Mouse (Mus musculus) lung, embryonic 15.5 days (tissue): ENCODE measurements around the gene Ppp2r5c. TPM values are rescaled to one million over a fixed set of nuclear protein-coding genes. Genes with fewer than 3 reads are reported as not detected.

Source experiments
- ATAC-seq: fragments of 200-750 bp; cut with Nextera tagmentation; 2 replicates; pipeline ENCODE4 v1.8.0; 2017; ENCODE audit warnings: moderate number of reproducible peaks, borderline replicate concordance; ENCODE audit not compliant: low FRiP score, low TSS enrichment; ENCODE audit errors: extremely low read depth
- H3K27ac ChIP-seq: fragments of 300-500 bp; sonication (generic); 2 replicates; pipeline ENCODE4 v1.5.1; 2015; ENCODE audit warnings: moderate library complexity, mild to moderate bottlenecking, inconsistent platforms
- H3K27me3 ChIP-seq: fragments of 300-500 bp; sonication (generic); 2 replicates; pipeline ENCODE4 v1.6.1; 2015; ENCODE audit warnings: inconsistent platforms
- H3K36me3 ChIP-seq: fragments of 300-500 bp; sonication (generic); 2 replicates; pipeline ENCODE4 v1.6.1; 2015; ENCODE audit warnings: inconsistent platforms
- H3K4me1 ChIP-seq: fragments of 300-500 bp; sonication (generic); 2 replicates; pipeline ENCODE4 v1.6.1; 2015; ENCODE audit warnings: inconsistent platforms
- H3K4me2 ChIP-seq: fragments of 300-500 bp; sonication (generic); 2 replicates; pipeline ENCODE4 v1.6.1; 2015; ENCODE audit warnings: inconsistent platforms, mild to moderate bottlenecking, moderate library complexity
- H3K4me3 ChIP-seq: fragments of 300-500 bp; sonication (generic); 2 replicates; pipeline ENCODE4 v1.5.1; 2015; ENCODE audit warnings: mild to moderate bottlenecking, inconsistent platforms
- H3K9ac ChIP-seq: fragments of 300-500 bp; sonication (generic); 2 replicates; pipeline ENCODE4 v1.6.1; 2015; ENCODE audit warnings: inconsistent platforms
- H3K9me3 ChIP-seq: fragments of 300-500 bp; sonication (generic); 2 replicates; pipeline ENCODE4 v1.6.1; 2016; ENCODE audit warnings: inconsistent platforms
- WGBS: fragments of 180-500 bp; shearing (Covaris S2); methylation state at CpG from one replicate; pipeline ENCODE4 v1.1.7; 2015; 5-methylcytosine and 5-hydroxymethylcytosine counted together
- polyA plus RNA-seq: library from polyadenylated mRNA; unstranded; fragments of >200 nt; fragmentation: Nextera tagmentation; extraction: Ambion mirVana; gene quantifications from 2 replicates; pipeline ENCODE4 v1.2.1, GENCODE M21; 2015

Gene Ppp2r5c
- polyA plus RNA-seq, 1 experiment from 2014 or later = 171 TPM

- WGBS = 76% methylated on average over 5 of the region's 5 CpGs
- no peak overlapping the region for H3K4me2 ChIP-seq
- H3K4me1 ChIP-seq = no peaks in the 10 kb centered on the region
These were observed 22.8 kb upstream of the Ppp2r5c start for GRCm38 (mm10) chr12:110424008-110424704.

GRCm38 (mm10) chr12:110426417-110427010, 20.4 kb upstream of the Ppp2r5c start:
- peak; percentile 29; the same call in 1 of the 2 replicates for ATAC-seq
- Histone ChIP-seq H3K4me3 (no peak overlapping the region), H3K9ac (no peak overlapping the region), H3K4me2 (no peak overlapping the region), H3K36me3 (no peaks in the 10 kb centered on the region), H3K27me3 (no peaks in the 10 kb centered on the region), H3K27ac (no peak overlapping the region), H3K4me1 (no peaks in the 10 kb centered on the region), H3K9me3 (no peaks in the 10 kb centered on the region)
- WGBS = 56% methylated on average over 13 of the region's 13 CpGs

More at GRCm38 (mm10) chr12:110424008-110424704, 22.8 kb upstream of the Ppp2r5c start:
- Histone ChIP-seq H3K9ac (no peak overlapping the region), H3K9me3 (no peaks in the 10 kb centered on the region), H3K27ac (no peak overlapping the region), H3K27me3 (no peaks in the 10 kb centered on the region), H3K36me3 (no peaks in the 10 kb centered on the region), H3K4me3 (no peak overlapping the region)
- no peak for ATAC-seq

GRCm38 (mm10) chr12:110429340-110429973, 17.5 kb upstream of the Ppp2r5c start:
- Histone ChIP-seq H3K9me3 (no peaks in the 10 kb centered on the region), H3K27me3 (no peaks in the 10 kb centered on the region), H3K27ac (no peak overlapping the region), H3K4me3 (no peak overlapping the region), H3K4me2 (no peak overlapping the region), H3K4me1 (no peaks in the 10 kb centered on the region), H3K36me3 (no peaks in the 10 kb centered on the region), H3K9ac (no peak overlapping the region)
- 59% methylated on average over 12 of the region's 12 CpGs for WGBS
- no peak for ATAC-seq

GRCm38 (mm10) chr12:110429990-110430389, 16.9 kb upstream of the Ppp2r5c start:
- H3K36me3 ChIP-seq = no peaks in the 10 kb centered on the region
- ATAC-seq = no peak
- H3K9me3 ChIP-seq = no peaks in the 10 kb centered on the region
- WGBS = 73% methylated on average over 10 of the region's 10 CpGs
- no peak overlapping the region for H3K4me3 ChIP-seq
- H3K4me2 ChIP-seq = no peak overlapping the region
- H3K27ac ChIP-seq = no peak overlapping the region
- H3K27me3 ChIP-seq = no peaks in the 10 kb centered on the region
- H3K4me1 ChIP-seq = no peaks in the 10 kb centered on the region
- H3K9ac ChIP-seq = no peak overlapping the region

GRCm38 (mm10) chr12:110431805-110432204, 15.1 kb upstream of the Ppp2r5c start:
- Histone ChIP-seq H3K4me3 (no peak overlapping the region), H3K4me1 (no peaks in the 10 kb centered on the region), H3K27me3 (no peaks in the 10 kb centered on the region), H3K9me3 (no peaks in the 10 kb centered on the region), H3K27ac (no peak overlapping the region), H3K36me3 (no peaks in the 10 kb centered on the region), H3K4me2 (no peak overlapping the region), H3K9ac (no peak overlapping the region)
- 42% methylated on average over 7 of the region's 7 CpGs for WGBS
- ATAC-seq = no peak

- Histone ChIP-seq H3K4me1 (no peaks in the 10 kb centered on the region), H3K4me3 (no peak overlapping the region), H3K36me3 (no peaks in the 10 kb centered on the region), H3K27ac (no peak overlapping the region), H3K27me3 (no peaks in the 10 kb centered on the region), H3K4me2 (no peak overlapping the region), H3K9me3 (no peaks in the 10 kb centered on the region), H3K9ac (no peak overlapping the region)
- ATAC-seq = no peak
- 54% methylated on average over 9 of the region's 9 CpGs for WGBS
These were observed 10.1 kb upstream of the Ppp2r5c start for GRCm38 (mm10) chr12:110436638-110437366.

- no peak overlapping the region for H3K4me2 ChIP-seq
- H3K4me1 ChIP-seq = no peaks in the 10 kb centered on the region
- H3K27me3 ChIP-seq = no peaks in the 10 kb centered on the region
- no peak overlapping the region for H3K4me3 ChIP-seq
- no peak overlapping the region for H3K9ac ChIP-seq
- no peaks in the 10 kb centered on the region for H3K36me3 ChIP-seq
- no peak overlapping the region for H3K27ac ChIP-seq
- H3K9me3 ChIP-seq = no peaks in the 10 kb centered on the region
- WGBS = 62% methylated on average over 7 of the region's 7 CpGs
- ATAC-seq = 0 out of 2 replicates have a peak, but pooled peaks have one; percentile 19
These were observed 9.6 kb upstream of the Ppp2r5c start for GRCm38 (mm10) chr12:110437367-110437703.

GRCm38 (mm10) chr12:110438367-110438973, 8.4 kb upstream of the Ppp2r5c start:
- Histone ChIP-seq H3K4me2 (no peak overlapping the region), H3K27ac (no peak overlapping the region), H3K9me3 (no peaks in the 10 kb centered on the region), H3K4me3 (no peak overlapping the region), H3K27me3 (no peaks in the 10 kb centered on the region), H3K4me1 (no peaks in the 10 kb centered on the region), H3K9ac (no peak overlapping the region), H3K36me3 (no peaks in the 10 kb centered on the region)
- 41% methylated on average over 5 of the region's 5 CpGs for WGBS
- ATAC-seq = no peak

GRCm38 (mm10) chr12:110442238-110442637, 4.7 kb upstream of the Ppp2r5c start:
- Histone ChIP-seq H3K4me2 (no peak overlapping the region), H3K9me3 (no peaks in the 10 kb centered on the region), H3K27ac (no peak overlapping the region), H3K27me3 (0 out of 2 replicates have a peak, but pooled peaks cover 6% of the 10 kb centered on the region), H3K36me3 (no peaks in the 10 kb centered on the region), H3K4me3 (no peak overlapping the region), H3K9ac (no peak overlapping the region), H3K4me1 (peaks cover 12% of the 10 kb centered on the region)
- no peak for ATAC-seq
- WGBS = 86% methylated on average over 2 of the region's 2 CpGs

GRCm38 (mm10) chr12:110444530-110444929, 2.4 kb upstream of the Ppp2r5c start:
- Histone ChIP-seq H3K4me2 (no peak overlapping the region), H3K27me3 (0 out of 2 replicates have a peak, but pooled peaks cover 6% of the 10 kb centered on the region)

GRCm38 (mm10) chr12:110445775-110446174, 1.1 kb upstream of the Ppp2r5c start:
- Histone ChIP-seq H3K27me3 (0 out of 2 replicates have a peak, but pooled peaks cover 6% of the 10 kb centered on the region), H3K4me1 (peaks cover 19% of the 10 kb centered on the region), H3K4me2 (peak overlapping the region; percentile 94), H3K4me3 (peak overlapping the region; percentile 71), H3K36me3 (no peaks in the 10 kb centered on the region), H3K27ac (peak overlapping the region; percentile 96), H3K9ac (peak overlapping the region; percentile 61), H3K9me3 (no peaks in the 10 kb centered on the region)
- ATAC-seq = no peak
- WGBS = 15% methylated on average over 7 of the region's 7 CpGs

More at GRCm38 (mm10) chr12:110444530-110444929, 2.4 kb upstream of the Ppp2r5c start:
- Histone ChIP-seq H3K27ac (no peak overlapping the region), H3K4me1 (peaks cover 19% of the 10 kb centered on the region), H3K9ac (no peak overlapping the region), H3K9me3 (no peaks in the 10 kb centered on the region), H3K4me3 (no peak overlapping the region), H3K36me3 (no peaks in the 10 kb centered on the region)
- 64% methylated on average over 5 of the region's 5 CpGs for WGBS
- ATAC-seq = no peak
